Mouse (Mus musculus) heart, postnatal 0 days (tissue): ENCODE data around the gene Chrm5. TPM values are rescaled to one million over a fixed set of nuclear protein-coding genes. Genes with fewer than 3 reads are reported as not detected.
"Not testable (repeated sequence)": the region's sequence is repeated elsewhere in the genome, so short reads cannot be mapped to it uniquely, and the experiment has no call there.

Experiments used
- ATAC-seq: fragments of 200-750 bp; cut with Nextera tagmentation; 2 replicates; pipeline ENCODE4 v1.8.0; 2017; ENCODE audit warnings: low read depth, moderate number of reproducible peaks, moderate library complexity; ENCODE audit not compliant: insufficient read depth
- DNase-seq: peaks from one replicate; pipeline ENCODE4 v3.0.0-alpha.2; 2016; ENCODE audit warnings: low spot score
- H3K27ac ChIP-seq: fragments of 300-500 bp; sonication (generic); 2 replicates; pipeline ENCODE4 v1.5.1; 2014; ENCODE audit warnings: low read depth, mild to moderate bottlenecking
- H3K27me3 ChIP-seq: fragments of 300-500 bp; sonication (generic); 2 replicates; pipeline ENCODE4 v1.6.1; 2014; ENCODE audit warnings: low read length, mixed read lengths; ENCODE audit not compliant: control insufficient read depth, insufficient read depth
- H3K36me3 ChIP-seq: fragments of 300-500 bp; sonication (generic); replicated peaks from 2 replicates; pipeline ENCODE4 v1.6.1; 2014; ENCODE audit warnings: low read length, mixed read lengths; ENCODE audit not compliant: control insufficient read depth, insufficient read depth
- H3K4me1 ChIP-seq: fragments of 300-500 bp; sonication (generic); 2 replicates; pipeline ENCODE4 v1.6.1; 2014; ENCODE audit warnings: antibody characterized with exemption; ENCODE audit not compliant: control insufficient read depth, insufficient read depth
- H3K4me2 ChIP-seq: fragments of 300-500 bp; sonication (generic); 2 replicates; pipeline ENCODE4 v1.6.1; 2014; ENCODE audit warnings: low read depth, mild to moderate bottlenecking, low read length, moderate library complexity
- H3K4me3 ChIP-seq: fragments of 300-500 bp; sonication (generic); 2 replicates; pipeline ENCODE4 v1.5.1; 2014; ENCODE audit warnings: low read depth, low read length
- H3K9ac ChIP-seq: fragments of 300-500 bp; sonication (generic); replicated peaks from 2 replicates; pipeline ENCODE4 v1.6.1; 2014; ENCODE audit warnings: low read depth, low read length, mixed read lengths
- H3K9me3 ChIP-seq: fragments of 300-500 bp; sonication (generic); replicated peaks from 2 replicates; pipeline ENCODE4 v1.6.1; 2016; ENCODE audit warnings: low read length; ENCODE audit not compliant: control insufficient read depth
- CTCF ChIP-seq: IDR thresholded peaks from 2 replicates; pipeline ENCODE4 v1.5.1; 2016; ENCODE audit warnings: antibody characterized with exemption, control low read depth, low read depth
- EP300 ChIP-seq: IDR thresholded peaks from 2 replicates; pipeline ENCODE4 v1.6.1; 2016; ENCODE audit warnings: antibody characterized with exemption, low read depth
- WGBS: fragments of 180-500 bp; shearing (Covaris S2); extraction: QIAGEN DNeasy Blood & Tissue Kit; methylation state at CpG from one replicate; pipeline ENCODE4 v1.1.7; 2014; 5-methylcytosine and 5-hydroxymethylcytosine counted together
- polyA plus RNA-seq: library from polyadenylated mRNA; unstranded; fragments of >200 nt; fragmentation: Nextera tagmentation; extraction: Ambion mirVana; gene quantifications from 2 replicates; pipeline ENCODE4 v1.2.1, GENCODE M21; 2015
- total RNA-seq: library from RNA; depleted of rRNA; stranded (reverse); fragments of >200 nt; gene quantifications from 2 replicates; pipeline ENCODE4 v1.2.3, GENCODE M21; 2014; ENCODE audit warnings: low replicate concordance

The Chrm5 gene
- total and polyA plus RNA-seq, 2 experiments from 2014 or later, result not detected

GRCm38 (mm10) chr2:112460557-112460956 lies 20.0 kb downstream of the Chrm5 start:
- Histone ChIP-seq H3K27ac (no peak overlapping the region), H3K4me3 (no peak overlapping the region), H3K36me3 (peaks cover 26% of the 10 kb centered on the region), H3K4me1 (peaks cover 7% of the 10 kb centered on the region; the same call in 1 of the 2 replicates), H3K9ac (no peak overlapping the region), H3K4me2 (no peak overlapping the region), H3K27me3 (no peaks in the 10 kb centered on the region), H3K9me3 (no peaks in the 10 kb centered on the region)
- TF ChIP-seq CTCF (no peak), EP300 (no peak)
- ATAC-seq (no peak), DNase-seq (no peak)
- 89% methylated on average over 3 of the region's 3 CpGs for WGBS

- Histone ChIP-seq H3K36me3 (no peaks in the 10 kb centered on the region; the same call in none of the 2 replicates), H3K4me1 (peaks cover 16% of the 10 kb centered on the region; the same call in 1 of the 2 replicates), H3K4me3 (peak within 1 kb of the TSS; percentile 72), H3K27ac (peak within 1 kb of the TSS; percentile 82), H3K4me2 (peak within 1 kb of the TSS; percentile 78), H3K9me3 (no peaks in the 10 kb centered on the region), H3K27me3 (no peaks in the 10 kb centered on the region), H3K9ac (peak within 1 kb of the TSS; percentile 82)
- peak; percentile 99 for ATAC-seq
- under 1% methylated on average over 49 of the region's 49 CpGs for WGBS
- peak; percentile 95 for DNase-seq
- TF ChIP-seq EP300 (no peak), CTCF (no peak)
These were observed 25.6 kb downstream of the Chrm5 start, which contains the start of gene Emc7 for GRCm38 (mm10) chr2:112454862-112455564. Emc7 (plus strand) TSS chr2:112454997.

- 27% methylated on average over 17 of the region's 17 CpGs for WGBS
- H3K9me3 ChIP-seq, result no peaks in the 10 kb centered on the region
- TF ChIP-seq CTCF, result no peak
- TF ChIP-seq EP300, result no peak
- no peaks in the 10 kb centered on the region; the same call in 1 of the 2 replicates for H3K36me3 ChIP-seq
- H3K27ac ChIP-seq, result peak overlapping the region; percentile 82
- peak overlapping the region; percentile 82 for H3K9ac ChIP-seq
- peak overlapping the region; percentile 77 for H3K4me2 ChIP-seq
- H3K4me3 ChIP-seq, result peak overlapping the region; percentile 72
- peaks cover 16% of the 10 kb centered on the region; the same call in 1 of the 2 replicates for H3K4me1 ChIP-seq
- H3K27me3 ChIP-seq, result no peaks in the 10 kb centered on the region
- DNase-seq, result no peak
- ATAC-seq, result peak; percentile 43
These were observed 26.3 kb downstream of the Chrm5 start for GRCm38 (mm10) chr2:112454125-112454861.

GRCm38 (mm10) chr2:112452513-112452912 lies 28.1 kb downstream of the Chrm5 start:
- H3K27me3 ChIP-seq, H3K4me3 ChIP-seq, H3K36me3 ChIP-seq, H3K9ac ChIP-seq, DNase-seq, H3K9me3 ChIP-seq, H3K27ac ChIP-seq, ATAC-seq, H3K4me2 ChIP-seq: not testable (repeated sequence)
- H3K4me1 ChIP-seq, result peaks cover 16% of the 10 kb centered on the region; the same call in 1 of the 2 replicates

- DNase-seq (no peak), ATAC-seq (no peak)
- Histone ChIP-seq H3K4me1 (peaks cover 8% of the 10 kb centered on the region; the same call in 1 of the 2 replicates), H3K9me3 (no peaks in the 10 kb centered on the region), H3K27me3 (no peaks in the 10 kb centered on the region), H3K4me2 (no peak overlapping the region), H3K9ac (no peak overlapping the region), H3K36me3 (no peaks in the 10 kb centered on the region), H3K27ac (no peak overlapping the region), H3K4me3 (no peak overlapping the region)
- 22% methylated on average over 4 of the region's 4 CpGs for WGBS
- TF ChIP-seq EP300, result no peak
- peak; percentile 55 for TF ChIP-seq CTCF
These were observed 30.8 kb downstream of the Chrm5 start for GRCm38 (mm10) chr2:112449597-112450296.
